ENCODE assay signal across 8 mouse cellular contexts in the genomic region with DNA sequence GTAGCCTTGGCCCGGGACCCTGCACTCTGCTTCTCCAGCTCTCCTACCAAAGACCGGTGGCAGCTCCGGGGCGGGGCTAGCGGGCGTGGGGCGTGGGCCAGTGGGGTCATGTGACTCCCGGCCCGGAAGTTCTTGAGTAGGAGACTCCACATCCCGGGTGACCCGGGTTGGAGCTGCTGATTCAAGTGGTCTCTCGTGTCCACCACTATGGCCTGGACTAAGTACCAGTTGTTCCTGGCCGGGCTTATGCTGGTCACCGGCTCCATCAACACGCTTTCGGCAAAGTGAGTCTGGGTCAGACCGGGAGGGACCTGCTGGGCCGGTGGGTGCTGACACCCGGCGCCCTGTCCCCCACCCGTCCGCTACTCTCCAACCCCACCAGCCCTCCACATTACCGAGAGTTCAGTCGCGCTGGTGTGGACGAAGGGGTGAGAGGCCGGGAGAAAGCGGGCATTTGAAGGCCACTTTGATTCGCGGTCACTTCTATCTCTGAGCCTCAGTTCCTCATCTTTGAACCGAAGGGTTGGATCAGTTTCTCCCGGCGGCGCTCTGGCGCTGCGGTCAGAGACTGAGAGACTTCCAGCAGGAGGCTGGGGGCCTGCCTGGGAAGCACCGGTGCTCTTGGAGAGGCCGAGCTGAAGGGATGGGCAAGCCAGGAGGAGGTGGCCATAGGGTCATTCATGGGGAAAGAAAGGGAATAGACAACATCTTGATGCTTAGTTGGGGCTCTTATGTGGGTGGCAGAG. TPM values are rescaled to one million over a fixed set of nuclear protein-coding genes. Genes with fewer than 3 reads are reported as not detected.
DNase-seq lines count a peak whose midpoint lies in the region; ATAC-seq and TF ChIP-seq lines count a peak whose summit lies in the region.

TSS of gene Slc35f6 (plus strand) at position 119 of the 746 bp plus-strand sequence.

- peak within 1 kb of the TSS; percentile 82 for H3K4me2 ChIP-seq in forebrain, embryonic 13.5 days
- H3K4me2 ChIP-seq in neural tube, embryonic 15.5 days: peak within 1 kb of the TSS; percentile 96

- peaks cover 40% of the 10 kb centered on the region for H3K4me1 ChIP-seq in E14TG2a.4 (replicated peaks; ENCODE audit: low read depth, low read length)
- H3K4me1 ChIP-seq in forebrain, embryonic 13.5 days: peaks cover 19% of the 10 kb centered on the region
- peaks cover 22% of the 10 kb centered on the region for H3K4me1 ChIP-seq in neural tube, embryonic 15.5 days

- peaks cover 35% of the 10 kb centered on the region for H3K36me3 ChIP-seq in E14TG2a.4 (ENCODE audit: insufficient read depth, low read length)
- peaks cover 14% of the 10 kb centered on the region for H3K36me3 ChIP-seq in forebrain, embryonic 13.5 days (ENCODE audit: poor library complexity, severe bottlenecking)
- peaks cover 5% of the 10 kb centered on the region; the same call in 1 of the 2 replicates for H3K36me3 ChIP-seq in neural tube, embryonic 15.5 days

- no peaks in the 10 kb centered on the region for H3K9me3 ChIP-seq in E14TG2a.4 (ENCODE audit: low read length)
- no peaks in the 10 kb centered on the region for H3K9me3 ChIP-seq in forebrain, embryonic 13.5 days (replicated peaks)
- no peaks in the 10 kb centered on the region for H3K9me3 ChIP-seq in neural tube, embryonic 15.5 days (replicated peaks)

- peaks cover 4% of the 10 kb centered on the region; the same call in 1 of the 2 replicates for H3K27me3 ChIP-seq in E14TG2a.4 (ENCODE audit: insufficient read depth, low read length)
- no peaks in the 10 kb centered on the region for H3K27me3 ChIP-seq in forebrain, embryonic 13.5 days
- H3K27me3 ChIP-seq in neural tube, embryonic 15.5 days (replicated peaks): no peaks in the 10 kb centered on the region

- ATAC-seq in forebrain, embryonic 13.5 days: peak; percentile 97
- peak; percentile 97 for ATAC-seq in neural tube, embryonic 15.5 days (ENCODE audit: low FRiP score)

- under 1% methylated on average over 38 of the region's 38 CpGs for WGBS in forebrain, embryonic 13.5 days
- under 1% methylated on average over 38 of the region's 38 CpGs for WGBS in neural tube, embryonic 15.5 days

- TF ChIP-seq CTCF in E14TG2a.4 (conservative IDR thresholded peaks at IDR 0.05; ENCODE audit: low read length): no peak

- H3K27ac ChIP-seq in forebrain, embryonic 13.5 days: no peak within 1 kb of the TSS
- peak within 1 kb of the TSS; percentile 82 for H3K27ac ChIP-seq in neural tube, embryonic 15.5 days (replicated peaks)

- peak within 1 kb of the TSS; percentile 96 for H3K4me3 ChIP-seq in E14TG2a.4 (replicated peaks; ENCODE audit: low read length)
- H3K4me3 ChIP-seq in forebrain, embryonic 13.5 days: peak within 1 kb of the TSS; percentile 83
- H3K4me3 ChIP-seq in neural tube, embryonic 15.5 days (replicated peaks): peak within 1 kb of the TSS; percentile 89

- peak; percentile 76 for DNase-seq in c-Kit-positive CD71-positive TER-119-positive erythroid progenitor cells, embryonic 14.5 days (ENCODE audit: low spot score)
- DNase-seq in heart, postnatal 10 days: peak; percentile 96
- peak; percentile 95 for DNase-seq in layer of hippocampus, adult 11-12 months (ENCODE audit: low spot score)
- peak; percentile 94 to 95 for DNase-seq in lung, adult 18-20 months
- DNase-seq in testis, postnatal 14 days (ENCODE audit: low spot score): peak; percentile 89

- intact Hi-C loops in heart, postnatal 10 days (cut with DNase I): no loop called here

- H3K9ac ChIP-seq in forebrain, embryonic 13.5 days: peak within 1 kb of the TSS; percentile 79
- H3K9ac ChIP-seq in neural tube, embryonic 15.5 days (replicated peaks): peak within 1 kb of the TSS; percentile 73

RNA-seq across cellular contexts. Expression of gene Slc35f6, which starts in this region (rescaled TPM):
- polyA plus RNA-seq in forebrain, embryonic 13.5 days (2015; fragmentation: Nextera tagmentation; extraction: Ambion mirVana): 26.2 and 29.3 TPM in 2 replicates
- 10 to 100 TPM; 42.1 to 45.4 TPM for total RNA-seq in heart, postnatal 10 days (2021)
- polyA plus RNA-seq in neural tube, embryonic 15.5 days (2015; fragmentation: Nextera tagmentation; extraction: Ambion mirVana): 31.2 and 32.8 TPM in 2 replicates
